Mouse (Mus musculus): Measurements from ENCODE around the gene Ajm1.

- TF ChIP-seq CTCF (IDR thresholded peaks at IDR 0.05; ENCODE audit: low read depth): no peak
- no peak for TF ChIP-seq EP300 (optimal IDR thresholded peaks at IDR 0.05)
Observed at GRCm38 (mm10) chr2:25534866-25535182, 46.7 kb downstream of the Ajm1 start.

Data from stomach, postnatal 0 days (tissue).